Mouse (Mus musculus): Measurements from ENCODE around the gene Mptx1.

DNA sequence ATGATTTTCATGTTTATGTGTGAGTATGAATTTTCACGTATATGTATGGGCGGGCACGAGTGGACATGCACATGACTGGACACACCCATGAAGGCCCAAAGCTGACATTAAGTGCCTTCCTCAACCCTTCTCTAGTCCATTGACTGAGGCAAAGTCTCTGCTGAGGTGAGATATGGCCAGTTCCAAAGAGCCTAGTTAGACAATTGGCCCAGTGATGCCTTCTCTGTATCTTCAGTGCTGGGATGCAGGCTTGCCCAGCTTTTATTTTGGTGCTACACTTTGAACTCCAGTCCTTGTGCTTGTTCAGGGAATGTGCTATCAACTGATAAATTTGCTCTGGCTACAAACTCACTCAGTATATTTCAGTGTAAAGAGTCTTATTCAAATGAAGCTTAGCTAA lies 43.5 kb downstream of the Mptx1 start:
- TF ChIP-seq CTCF (IDR thresholded peaks at IDR 0.05; ENCODE audit: control insufficient read depth, insufficient read depth, insufficient read length): no peak
- no peak for TF ChIP-seq MYOD1 (IDR thresholded peaks at IDR 0.05; ENCODE audit: control insufficient read depth, insufficient read length, low read depth)

All from C2C12 (cell line).